Mouse (Mus musculus): ENCODE data around the gene Ptges3l. TPM values are rescaled to one million over a fixed set of nuclear protein-coding genes. Genes with fewer than 3 reads are reported as not detected.
"Not testable (repeated sequence)": the region's sequence is repeated elsewhere in the genome, so short reads cannot be mapped to it uniquely, and the experiment has no call there.

Gene Ptges3l
- polyA plus RNA-seq (2015; fragmentation: Nextera tagmentation; extraction: Ambion mirVana), result 0.65 and 1.0 TPM in 2 replicates

DNA sequence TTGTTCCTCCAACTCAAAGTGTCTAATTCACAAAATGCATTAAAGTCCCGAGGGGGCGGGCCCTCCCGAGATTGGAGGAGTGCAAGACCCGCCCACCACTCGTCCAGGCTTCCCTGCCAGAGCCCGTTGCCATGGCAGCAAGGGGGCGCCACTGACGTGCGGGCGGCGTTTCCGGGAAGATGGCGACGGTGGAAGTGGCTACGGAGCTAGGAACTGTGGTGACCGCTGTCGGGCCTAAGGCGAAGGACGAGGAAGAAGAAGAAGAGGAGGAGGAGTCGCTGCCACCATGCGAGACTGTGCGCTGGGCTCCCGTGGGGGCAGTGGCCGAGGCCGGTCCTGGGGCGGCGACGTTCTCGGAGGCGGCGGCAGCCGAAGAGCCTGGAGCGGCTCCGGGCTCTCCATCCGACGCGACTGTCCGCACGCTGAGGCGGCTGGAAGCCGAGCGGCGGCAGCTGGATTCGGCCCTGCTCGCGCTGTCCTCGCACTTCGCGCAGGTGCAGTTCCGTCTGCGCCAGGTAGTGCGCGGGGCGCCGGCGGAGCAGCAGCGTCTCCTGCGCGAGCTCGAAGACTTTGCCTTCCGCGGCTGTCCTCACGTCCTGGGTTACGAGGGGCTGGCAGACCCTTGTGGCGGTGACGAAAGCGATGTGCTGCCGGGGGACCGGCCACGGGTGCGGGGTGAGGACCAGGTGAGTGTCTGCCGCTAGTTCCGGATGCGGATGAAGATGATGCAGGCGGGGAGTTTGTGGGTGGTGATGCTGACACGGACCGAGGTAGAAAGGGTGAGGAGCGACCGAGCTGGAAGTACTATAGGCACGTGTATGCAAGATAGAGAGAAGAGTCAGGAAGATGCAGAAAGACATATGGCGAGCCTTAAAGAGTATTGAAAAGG is at the start of gene Ptges3l, which contains the start of gene Rundc1:
TSS of gene Ptges3l (minus strand) at position 409 of the 889 bp plus-strand sequence.
TSS of gene Rundc1 (plus strand) at position 161 of the 889 bp plus-strand sequence.
- under 1% methylated on average over 71 of the region's 81 CpGs for WGBS (ENCODE audit: insufficient replicate concordance)
- no peaks in the 10 kb centered on the region for H3K27me3 ChIP-seq (ENCODE audit: insufficient read depth, low read length)
- peaks cover 8% of the 10 kb centered on the region; the same call in 1 of the 2 replicates for H3K36me3 ChIP-seq (replicated peaks; ENCODE audit: insufficient read depth, low read length)
- peak; percentile 69 for TF ChIP-seq CTCF (IDR thresholded peaks at IDR 0.05; ENCODE audit: low read depth)
- TF ChIP-seq EP300 (IDR thresholded peaks at IDR 0.05; ENCODE audit: low read depth), result no peak
- ATAC-seq (peak; percentile 94), DNase-seq (peak; percentile 99)
- H3K4me3 ChIP-seq (ENCODE audit: low read depth, low read length), result peak within 1 kb of the TSS; percentile 80
- peak within 1 kb of the TSS; percentile 75 for H3K27ac ChIP-seq (ENCODE audit: low read depth)
- H3K9ac ChIP-seq (replicated peaks), result peak within 1 kb of the TSS; percentile 80
- peaks cover 23% of the 10 kb centered on the region for H3K4me1 ChIP-seq (ENCODE audit: insufficient read depth)
- H3K9me3 ChIP-seq (ENCODE audit: low read length), result no peaks in the 10 kb centered on the region
- H3K4me2 ChIP-seq (ENCODE audit: low read depth, low read length), result peak within 1 kb of the TSS; percentile 93

DNA sequence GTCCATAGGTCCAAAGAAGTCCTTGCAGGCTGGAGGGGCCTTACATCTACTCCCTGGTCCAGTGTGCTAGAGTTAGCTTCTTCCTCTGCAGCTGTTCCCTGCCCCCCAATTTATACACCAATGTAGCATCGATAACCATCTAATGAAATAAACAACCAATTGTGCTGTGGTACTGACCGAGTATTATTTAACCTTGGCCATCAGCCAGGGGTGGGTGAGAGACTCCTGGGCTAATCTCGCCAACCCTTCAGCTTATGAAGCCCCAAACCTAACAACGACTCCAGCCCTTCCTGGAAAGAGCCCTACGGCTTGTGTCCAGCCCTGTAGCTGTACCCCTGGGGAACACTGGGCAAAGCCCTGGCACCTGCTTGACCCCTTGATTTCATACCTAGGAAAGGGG is 49.2 kb upstream of the Ptges3l start:
- no peaks in the 10 kb centered on the region for H3K9me3 ChIP-seq (ENCODE audit: low read length)
- DNase-seq (no peak), ATAC-seq (no peak)
- TF ChIP-seq EP300 (IDR thresholded peaks at IDR 0.05; ENCODE audit: low read depth), result no peak
- no peak for TF ChIP-seq CTCF (IDR thresholded peaks at IDR 0.05; ENCODE audit: low read depth)
- H3K27ac ChIP-seq (ENCODE audit: low read depth), result no peak overlapping the region
- no peaks in the 10 kb centered on the region for H3K36me3 ChIP-seq (replicated peaks; ENCODE audit: insufficient read depth, low read length)
- no peak overlapping the region for H3K9ac ChIP-seq (replicated peaks)
- H3K4me1 ChIP-seq (ENCODE audit: insufficient read depth), result peaks cover 2% of the 10 kb centered on the region; the same call in 1 of the 2 replicates
- 69% methylated on average over 5 of the region's 5 CpGs for WGBS (ENCODE audit: insufficient replicate concordance)
- no peaks in the 10 kb centered on the region for H3K27me3 ChIP-seq (ENCODE audit: insufficient read depth, low read length)
- H3K4me3 ChIP-seq (ENCODE audit: low read depth, low read length), result no peak overlapping the region
- H3K4me2 ChIP-seq (ENCODE audit: low read depth, low read length), result no peak overlapping the region

DNA sequence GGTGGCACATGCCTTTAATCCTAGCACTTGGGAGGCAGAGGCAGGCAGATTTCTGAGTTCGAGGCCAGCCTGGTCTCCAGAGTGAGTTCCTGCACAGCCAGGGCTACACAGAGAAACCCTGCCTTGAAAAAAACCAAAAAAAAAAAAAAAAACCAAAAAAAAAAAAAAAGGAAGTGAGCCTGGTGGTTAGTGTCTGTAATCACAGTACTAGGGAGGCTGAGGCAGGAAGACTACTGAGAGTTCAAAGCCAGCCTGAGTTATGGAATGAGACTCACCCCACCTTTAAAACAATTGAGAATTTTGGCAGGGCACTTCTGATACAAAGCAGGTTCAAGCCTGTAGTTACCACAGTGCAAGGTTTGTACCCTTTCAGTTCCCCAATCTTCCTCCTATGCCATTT is 48.6 kb upstream of the Ptges3l start:
- not testable (repeated sequence) for ATAC-seq
- WGBS (ENCODE audit: insufficient replicate concordance), result 63% methylated on average over 1 of the region's 1 CpGs

DNA sequence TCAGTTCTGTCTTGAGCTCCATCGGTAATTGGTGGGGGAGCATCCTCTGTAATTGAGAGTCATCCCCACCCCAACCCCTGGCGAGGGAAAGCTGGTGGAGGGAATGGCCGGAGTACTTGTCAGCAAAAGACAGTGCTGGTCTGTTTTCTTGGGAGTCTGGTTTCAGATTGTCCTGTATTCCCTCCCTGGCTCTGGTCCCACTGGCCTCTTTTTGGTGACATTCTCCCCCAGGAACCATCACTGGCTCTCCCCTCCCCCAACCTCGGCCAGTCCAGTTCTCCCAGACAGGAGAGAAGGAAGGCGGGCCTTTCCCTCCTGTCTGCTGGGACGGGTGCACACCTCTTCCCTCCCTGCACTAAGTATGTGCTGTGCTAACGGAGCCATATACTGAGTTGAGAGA is 47.2 kb upstream of the Ptges3l start:
- ATAC-seq (no peak), DNase-seq (no peak)
- Histone ChIP-seq H3K4me1 (ENCODE audit: insufficient read depth) (no peaks in the 10 kb centered on the region; the same call in 1 of the 2 replicates), H3K4me3 (ENCODE audit: low read depth, low read length) (no peak overlapping the region), H3K9me3 (ENCODE audit: low read length) (no peaks in the 10 kb centered on the region), H3K9ac (replicated peaks) (no peak overlapping the region), H3K4me2 (ENCODE audit: low read depth, low read length) (no peak overlapping the region), H3K27me3 (ENCODE audit: insufficient read depth, low read length) (peaks cover 9% of the 10 kb centered on the region; the same call in 1 of the 2 replicates), H3K27ac (ENCODE audit: low read depth) (no peak overlapping the region), H3K36me3 (replicated peaks; ENCODE audit: insufficient read depth, low read length) (no peaks in the 10 kb centered on the region)
- TF ChIP-seq CTCF (IDR thresholded peaks at IDR 0.05; ENCODE audit: low read depth) (no peak), EP300 (IDR thresholded peaks at IDR 0.05; ENCODE audit: low read depth) (no peak)
- 62% methylated on average over 7 of the region's 7 CpGs for WGBS (ENCODE audit: insufficient replicate concordance)

More for the DNA sequence above, 48.6 kb upstream of the Ptges3l start:
- not testable (repeated sequence) for H3K27ac ChIP-seq (ENCODE audit: low read depth); H3K36me3 ChIP-seq (replicated peaks; ENCODE audit: insufficient read depth, low read length); H3K27me3 ChIP-seq (ENCODE audit: insufficient read depth, low read length); H3K9me3 ChIP-seq (ENCODE audit: low read length); H3K4me3 ChIP-seq (ENCODE audit: low read depth, low read length); H3K9ac ChIP-seq (replicated peaks); H3K4me2 ChIP-seq (ENCODE audit: low read depth, low read length); H3K4me1 ChIP-seq (ENCODE audit: insufficient read depth); DNase-seq

DNA sequence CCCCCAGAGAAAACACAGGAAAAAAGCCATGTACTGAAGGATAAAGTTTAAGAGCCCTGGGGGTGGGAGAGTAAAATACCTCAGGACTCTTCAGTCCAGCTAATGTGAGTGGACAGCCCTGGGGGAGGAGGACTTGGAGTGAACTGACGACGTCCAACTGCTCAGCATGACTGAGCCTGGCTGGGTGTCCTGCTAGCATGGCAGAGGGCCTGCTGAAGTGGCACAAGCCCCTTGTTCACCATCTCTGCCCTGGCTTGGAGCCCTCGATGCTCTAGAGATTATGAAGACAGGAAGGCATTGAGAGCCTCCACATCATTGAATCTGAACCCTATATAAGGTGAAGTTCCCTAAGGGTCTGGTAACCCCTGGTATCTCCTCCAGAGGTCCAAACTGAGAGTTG is 46.8 kb upstream of the Ptges3l start:
- H3K9ac ChIP-seq (replicated peaks), result no peak overlapping the region
- H3K9me3 ChIP-seq (ENCODE audit: low read length), result no peaks in the 10 kb centered on the region
- TF ChIP-seq EP300 (IDR thresholded peaks at IDR 0.05; ENCODE audit: low read depth) (no peak), CTCF (IDR thresholded peaks at IDR 0.05; ENCODE audit: low read depth) (no peak)
- no peak overlapping the region for H3K4me2 ChIP-seq (ENCODE audit: low read depth, low read length)
- no peak overlapping the region for H3K4me3 ChIP-seq (ENCODE audit: low read depth, low read length)
- H3K36me3 ChIP-seq (replicated peaks; ENCODE audit: insufficient read depth, low read length), result no peaks in the 10 kb centered on the region
- DNase-seq, result no peak
- peaks cover 9% of the 10 kb centered on the region; the same call in 1 of the 2 replicates for H3K27me3 ChIP-seq (ENCODE audit: insufficient read depth, low read length)
- ATAC-seq, result no peak
- no peak overlapping the region for H3K27ac ChIP-seq (ENCODE audit: low read depth)
- no peaks in the 10 kb centered on the region; the same call in 1 of the 2 replicates for H3K4me1 ChIP-seq (ENCODE audit: insufficient read depth)
- WGBS (ENCODE audit: insufficient replicate concordance), result 65% methylated on average over 3 of the region's 3 CpGs

DNA sequence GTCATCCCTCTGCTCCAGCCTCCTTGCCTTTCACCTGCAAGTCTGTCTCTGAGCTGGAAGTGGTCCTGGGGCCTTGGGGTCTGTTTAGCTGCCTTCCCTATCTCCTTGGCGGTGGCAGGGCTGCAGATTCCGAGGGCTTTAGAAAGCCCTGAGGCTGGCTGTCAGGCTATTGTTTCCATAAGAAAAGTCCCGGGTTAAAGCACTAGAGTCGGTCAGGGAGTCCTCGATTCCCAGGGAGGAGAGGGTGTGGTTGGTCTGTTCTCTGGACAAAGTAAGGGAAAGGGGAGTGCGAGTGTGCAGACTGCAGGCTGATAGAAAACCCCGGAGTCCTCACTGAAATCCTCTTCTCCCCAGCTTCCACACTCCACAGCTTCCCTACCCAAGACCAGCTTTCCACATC is 45.1 kb upstream of the Ptges3l start:
- Histone ChIP-seq H3K4me3 (ENCODE audit: low read depth, low read length) (no peak overlapping the region), H3K27me3 (ENCODE audit: insufficient read depth, low read length) (peaks cover 9% of the 10 kb centered on the region; the same call in 1 of the 2 replicates), H3K4me1 (ENCODE audit: insufficient read depth) (peaks cover 13% of the 10 kb centered on the region), H3K36me3 (replicated peaks; ENCODE audit: insufficient read depth, low read length) (no peaks in the 10 kb centered on the region), H3K9ac (replicated peaks) (no peak overlapping the region), H3K4me2 (ENCODE audit: low read depth, low read length) (no peak overlapping the region), H3K27ac (ENCODE audit: low read depth) (no peak overlapping the region), H3K9me3 (ENCODE audit: low read length) (no peaks in the 10 kb centered on the region)
- 73% methylated on average over 7 of the region's 7 CpGs for WGBS (ENCODE audit: insufficient replicate concordance)
- no peak for TF ChIP-seq EP300 (IDR thresholded peaks at IDR 0.05; ENCODE audit: low read depth)
- TF ChIP-seq CTCF (IDR thresholded peaks at IDR 0.05; ENCODE audit: low read depth), result no peak
- ATAC-seq (no peak), DNase-seq (no peak)
